Mouse (Mus musculus) lung, postnatal 0 days (tissue): Measurements from ENCODE around the gene Ppm1k. TPM values are rescaled to one million over a fixed set of nuclear protein-coding genes. Genes with fewer than 3 reads are reported as not detected.

ENCODE experiments used
- ATAC-seq: fragments of 200-750 bp; cut with Nextera tagmentation; 2 replicates; pipeline ENCODE4 v1.8.0; 2017; ENCODE audit warnings: moderate library complexity
- DNase-seq: peaks from one replicate; pipeline ENCODE4 v3.0.0-alpha.2; 2016; ENCODE audit warnings: low spot score
- H3K27ac ChIP-seq: fragments of 300-500 bp; sonication (generic); 2 replicates; pipeline ENCODE4 v1.5.1; 2014; ENCODE audit warnings: antibody characterized with exemption, mild to moderate bottlenecking, low read length, mixed read lengths
- H3K27me3 ChIP-seq: fragments of 300-500 bp; sonication (generic); replicated peaks from 2 replicates; pipeline ENCODE4 v1.6.1; 2014; ENCODE audit warnings: low read length, mixed read lengths; ENCODE audit not compliant: insufficient read depth
- H3K36me3 ChIP-seq: fragments of 300-500 bp; sonication (generic); 2 replicates; pipeline ENCODE4 v1.6.1; 2014; ENCODE audit warnings: low read length, mixed read lengths; ENCODE audit not compliant: insufficient read depth
- H3K4me1 ChIP-seq: fragments of 300-500 bp; sonication (generic); 2 replicates; pipeline ENCODE4 v1.6.1; 2014; ENCODE audit warnings: antibody characterized with exemption, low read depth, low read length, mixed read lengths; ENCODE audit not compliant: insufficient read depth
- H3K4me2 ChIP-seq: fragments of 300-500 bp; sonication (generic); replicated peaks from 2 replicates; pipeline ENCODE4 v1.6.1; 2014; ENCODE audit warnings: low read depth, mild to moderate bottlenecking, low read length, moderate library complexity, mixed read lengths
- H3K4me3 ChIP-seq: fragments of 300-500 bp; sonication (generic); 2 replicates; pipeline ENCODE4 v1.5.1; 2014; ENCODE audit warnings: low read depth, low read length
- H3K9ac ChIP-seq: fragments of 300-500 bp; sonication (generic); replicated peaks from 2 replicates; pipeline ENCODE4 v1.6.1; 2014; ENCODE audit warnings: low read depth, mild to moderate bottlenecking
- H3K9me3 ChIP-seq: fragments of 300-500 bp; sonication (generic); 2 replicates; pipeline ENCODE4 v1.6.1; 2016; ENCODE audit warnings: low read length, mixed read lengths
- CTCF ChIP-seq: IDR thresholded peaks from 2 replicates; pipeline ENCODE4 v1.5.1; 2016; ENCODE audit warnings: antibody characterized with exemption, mild to moderate bottlenecking
- EP300 ChIP-seq: IDR thresholded peaks from 2 replicates; pipeline ENCODE4 v1.6.1; 2016; ENCODE audit warnings: antibody characterized with exemption, mild to moderate bottlenecking, control low read depth
- WGBS: fragments of 180-500 bp; shearing (Covaris S2); extraction: QIAGEN DNeasy Blood & Tissue Kit; methylation state at CpG from one replicate; pipeline ENCODE4 v1.1.7; 2014; 5-methylcytosine and 5-hydroxymethylcytosine counted together
- polyA plus RNA-seq: library from polyadenylated mRNA; unstranded; fragments of >200 nt; fragmentation: Nextera tagmentation; extraction: Ambion mirVana; gene quantifications from 2 replicates; pipeline ENCODE4 v1.2.1, GENCODE M21; 2015

Ppm1k gene
- polyA plus RNA-seq, 1 experiment from 2014 or later: 5.5 TPM

DNA sequence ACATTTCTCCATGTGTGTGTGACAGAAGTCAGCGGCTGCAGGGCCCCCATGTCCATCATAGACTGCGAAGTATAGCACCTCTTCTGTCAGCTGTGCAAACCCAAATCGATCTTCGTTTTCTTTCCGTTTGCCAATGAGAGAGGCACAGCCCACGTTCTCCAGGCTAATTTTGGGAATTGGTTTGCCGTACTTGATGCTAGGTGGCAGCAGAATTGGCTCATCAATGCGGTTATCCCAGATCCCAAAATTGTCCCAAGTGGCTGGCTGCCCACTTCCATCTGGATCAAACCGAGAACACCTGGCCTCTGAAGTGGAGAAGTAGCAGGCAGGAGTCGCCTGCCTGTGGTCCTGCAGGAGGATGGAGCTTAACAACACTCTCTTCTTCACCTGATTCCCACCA lies 10.5 kb downstream of the Ppm1k start:
- TF ChIP-seq CTCF: no peak
- TF ChIP-seq EP300: no peak
- no peak overlapping the region for H3K9ac ChIP-seq
- no peaks in the 10 kb centered on the region for H3K9me3 ChIP-seq
- no peak overlapping the region for H3K27ac ChIP-seq
- no peak overlapping the region for H3K4me3 ChIP-seq
- H3K4me2 ChIP-seq: no peak overlapping the region
- DNase-seq: no peak
- H3K36me3 ChIP-seq: 0 out of 2 replicates have a peak, but pooled peaks cover 3% of the 10 kb centered on the region
- WGBS: 94% methylated on average over 10 of the region's 10 CpGs
- H3K27me3 ChIP-seq: no peaks in the 10 kb centered on the region
- H3K4me1 ChIP-seq: no peaks in the 10 kb centered on the region
- no peak for ATAC-seq

DNA sequence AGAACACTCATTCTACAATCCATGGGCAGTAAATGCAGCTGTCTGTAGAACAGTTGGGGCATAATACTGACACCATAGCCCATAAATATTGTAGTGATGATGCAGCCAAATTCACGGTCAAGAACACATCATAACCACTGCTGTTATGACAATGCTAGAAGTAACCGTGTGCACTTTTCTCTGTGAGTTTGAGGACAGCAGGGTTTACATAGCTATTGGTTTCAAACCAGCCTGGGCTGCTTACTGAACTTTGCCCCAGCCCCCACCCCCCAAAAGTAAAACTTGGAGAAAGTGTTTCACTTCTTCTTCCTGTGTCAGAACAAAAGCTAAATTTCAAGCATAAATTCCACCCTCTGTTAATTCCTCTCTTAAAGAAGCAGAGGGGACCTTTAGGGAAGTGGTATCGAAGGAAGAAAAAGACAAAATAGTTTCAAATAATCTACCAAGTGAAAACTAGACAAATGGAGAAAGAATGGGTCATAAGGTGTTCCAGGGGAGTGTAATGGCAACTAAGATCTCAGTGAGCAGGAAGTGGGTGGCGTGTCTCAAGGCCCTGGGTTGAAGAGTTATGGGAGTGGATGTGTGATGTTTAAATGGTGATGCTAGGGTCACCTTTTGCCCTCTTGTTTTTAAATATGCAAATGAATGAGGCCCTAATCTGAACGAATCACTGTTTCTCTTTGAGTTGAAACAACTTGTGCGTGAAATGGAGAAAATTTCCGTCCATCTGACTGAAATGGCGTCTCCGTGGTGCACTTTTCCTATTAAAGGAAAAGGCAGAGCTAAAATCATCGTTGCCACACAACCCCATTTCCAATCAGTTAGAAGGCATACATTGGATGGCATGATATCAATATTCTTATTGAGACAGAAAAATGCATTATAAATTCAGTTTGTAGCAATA lies 14.3 kb downstream of the Ppm1k start:
- H3K36me3 ChIP-seq: 0 out of 2 replicates have a peak, but pooled peaks cover 3% of the 10 kb centered on the region
- H3K4me3 ChIP-seq: no peak overlapping the region
- H3K27me3 ChIP-seq: no peaks in the 10 kb centered on the region
- WGBS: 76% methylated on average over 10 of the region's 10 CpGs
- no peak overlapping the region for H3K9ac ChIP-seq
- ATAC-seq (peak; percentile 61), DNase-seq (peak; percentile 50)
- TF ChIP-seq EP300 (no peak), CTCF (no peak)
- no peaks in the 10 kb centered on the region for H3K9me3 ChIP-seq
- H3K27ac ChIP-seq: no peak overlapping the region
- no peaks in the 10 kb centered on the region for H3K4me1 ChIP-seq
- no peak overlapping the region for H3K4me2 ChIP-seq

DNA sequence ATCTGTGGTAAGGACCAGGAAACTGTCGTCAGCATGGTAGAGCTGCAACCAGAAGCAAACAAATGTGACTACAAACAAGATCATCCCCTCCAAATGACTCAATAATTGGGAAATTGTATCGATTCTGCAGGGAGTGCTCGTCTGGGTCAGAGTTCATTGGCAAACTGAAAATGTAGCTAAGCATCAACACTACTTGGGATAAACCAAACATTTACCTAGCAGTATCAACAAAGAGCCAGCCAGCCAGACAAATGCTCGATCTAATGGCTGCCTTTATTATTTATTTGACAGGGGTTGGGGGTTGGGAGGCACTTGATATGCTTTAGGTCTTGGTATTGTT lies 21.3 kb downstream of the Ppm1k start:
- Histone ChIP-seq H3K4me2 (no peak overlapping the region), H3K27ac (no peak overlapping the region), H3K4me3 (no peak overlapping the region), H3K36me3 (peaks cover 3% of the 10 kb centered on the region; the same call in 1 of the 2 replicates), H3K27me3 (no peaks in the 10 kb centered on the region), H3K9me3 (no peaks in the 10 kb centered on the region), H3K4me1 (no peaks in the 10 kb centered on the region), H3K9ac (no peak overlapping the region)
- ATAC-seq (no peak), DNase-seq (no peak)
- 29% methylated on average over 4 of the region's 4 CpGs for WGBS
- TF ChIP-seq CTCF (no peak), EP300 (no peak)

DNA sequence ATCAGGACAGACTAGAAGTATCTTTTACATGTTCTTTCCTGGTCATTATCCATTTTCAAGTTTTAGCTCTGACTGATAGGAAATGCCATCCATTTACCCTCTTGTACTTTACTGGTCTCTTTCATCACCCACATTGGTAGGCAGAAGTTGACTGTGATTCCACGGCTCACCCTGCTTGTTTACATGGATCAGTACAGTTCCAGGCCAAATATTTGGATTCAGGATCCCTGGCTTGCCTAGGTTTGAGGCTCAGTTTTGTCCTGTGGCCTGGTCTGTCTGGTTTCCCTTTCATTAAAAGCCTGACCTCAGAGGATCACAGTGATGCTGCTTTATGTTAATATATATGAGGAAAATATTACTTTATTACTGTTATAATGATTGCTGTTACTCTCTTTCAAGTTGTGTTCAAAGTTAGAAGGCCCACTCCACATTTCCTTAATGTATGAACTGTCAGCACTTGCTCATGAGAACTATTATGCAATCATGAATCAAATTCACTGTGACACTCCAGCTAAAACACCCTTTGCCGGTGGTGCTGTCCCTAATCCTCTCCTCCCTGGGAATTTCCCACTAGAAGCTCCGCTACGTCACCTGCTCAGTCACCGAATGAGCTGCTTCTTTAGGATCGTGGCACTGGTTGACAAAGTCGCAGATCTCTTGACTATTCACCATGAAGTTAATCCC lies 21.8 kb downstream of the Ppm1k start:
- Histone ChIP-seq H3K4me1 (no peaks in the 10 kb centered on the region), H3K9me3 (no peaks in the 10 kb centered on the region), H3K4me2 (no peak overlapping the region), H3K27ac (no peak overlapping the region), H3K36me3 (peaks cover 3% of the 10 kb centered on the region; the same call in 1 of the 2 replicates), H3K9ac (no peak overlapping the region), H3K4me3 (no peak overlapping the region), H3K27me3 (no peaks in the 10 kb centered on the region)
- ATAC-seq: no peak
- DNase-seq: no peak
- 52% methylated on average over 7 of the region's 7 CpGs for WGBS
- TF ChIP-seq EP300: no peak
- TF ChIP-seq CTCF: no peak

DNA sequence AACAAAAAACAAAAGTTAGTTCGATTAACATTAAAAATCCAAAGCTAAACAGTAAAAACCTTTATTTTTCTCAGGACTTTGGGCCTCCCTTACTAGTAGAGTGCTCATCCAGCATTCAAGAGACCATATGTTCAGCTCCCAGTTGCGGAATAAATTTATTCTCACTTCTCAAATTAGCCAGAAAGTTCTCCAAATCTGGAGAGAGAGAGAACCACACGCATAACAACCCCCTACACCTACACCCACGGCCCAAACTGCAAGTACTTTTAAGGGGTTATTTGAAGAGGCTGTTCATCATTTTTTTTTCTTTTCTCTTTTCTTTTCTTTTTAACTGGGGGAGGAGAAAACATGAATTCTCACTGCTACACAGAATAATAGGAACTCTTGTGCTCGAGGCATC lies 23.4 kb downstream of the Ppm1k start:
- no peak for DNase-seq
- WGBS: 90% methylated on average over 5 of the region's 5 CpGs
- no peak overlapping the region for H3K4me2 ChIP-seq

DNA sequence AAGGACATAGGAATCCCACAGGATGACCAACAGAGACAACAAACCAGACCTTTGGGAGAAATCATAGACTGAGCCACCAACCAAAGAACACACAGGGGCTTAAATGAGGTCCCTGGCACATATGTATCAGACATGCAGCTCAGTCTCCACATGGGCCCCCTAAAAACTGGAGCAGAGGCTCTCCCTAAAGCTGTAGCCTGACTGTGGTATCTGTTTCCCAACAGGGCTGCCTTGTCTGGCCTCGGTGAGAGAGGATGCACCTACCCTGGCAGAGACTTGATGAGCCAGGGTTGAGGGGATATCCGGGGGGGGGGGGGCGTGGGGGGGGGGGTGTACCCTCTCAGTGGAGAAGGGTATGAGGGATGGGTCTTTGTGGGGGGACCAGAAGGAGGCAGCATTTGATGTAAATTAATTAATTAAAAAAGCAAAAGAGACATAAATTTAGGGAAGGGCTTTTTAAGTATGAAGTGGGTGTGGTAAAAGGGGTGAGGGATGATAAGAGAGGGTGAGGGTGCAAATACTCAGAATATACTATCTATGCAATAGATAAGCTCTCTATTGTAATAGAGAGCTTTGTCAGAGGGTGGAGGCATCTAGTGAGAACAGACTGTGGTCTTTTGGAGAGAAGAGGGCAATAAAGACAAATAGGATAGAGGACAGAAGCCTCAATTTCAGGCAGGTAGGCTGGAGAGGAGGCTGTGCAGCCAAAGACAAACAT lies 31.4 kb downstream of the Ppm1k start:
- Histone ChIP-seq H3K36me3 (no peaks in the 10 kb centered on the region), H3K4me3 (no peak overlapping the region), H3K4me1 (no peaks in the 10 kb centered on the region), H3K27me3 (no peaks in the 10 kb centered on the region), H3K4me2 (no peak overlapping the region), H3K9ac (no peak overlapping the region), H3K27ac (no peak overlapping the region), H3K9me3 (no peaks in the 10 kb centered on the region)
- no peak for DNase-seq
- no peak for ATAC-seq
- no peak for TF ChIP-seq EP300
- TF ChIP-seq CTCF: no peak
- WGBS: 42% methylated on average over 3 of the region's 3 CpGs

More for the DNA sequence above, 23.4 kb downstream of the Ppm1k start:
- Histone ChIP-seq H3K27ac (no peak overlapping the region), H3K36me3 (peaks cover 3% of the 10 kb centered on the region; the same call in 1 of the 2 replicates), H3K9ac (no peak overlapping the region), H3K4me1 (no peaks in the 10 kb centered on the region), H3K9me3 (no peaks in the 10 kb centered on the region), H3K27me3 (no peaks in the 10 kb centered on the region), H3K4me3 (no peak overlapping the region)
- no peak for ATAC-seq
- no peak for TF ChIP-seq EP300
- TF ChIP-seq CTCF: no peak
